Mouse (Mus musculus) v-Abl transformed pro-B cells (cell line): ENCODE results near the gene Fam89b.

Source experiments
- in situ Hi-C, 2 experiments: fragments of 400-800 bp; cut with MboI; formaldehyde crosslinking; loops; one replicate each; pipeline ENCODE4 v1.15.1; 2025; ENCODE audit not compliant: unreplicated experiment in 2 of 2

Fam89b gene

DNA sequence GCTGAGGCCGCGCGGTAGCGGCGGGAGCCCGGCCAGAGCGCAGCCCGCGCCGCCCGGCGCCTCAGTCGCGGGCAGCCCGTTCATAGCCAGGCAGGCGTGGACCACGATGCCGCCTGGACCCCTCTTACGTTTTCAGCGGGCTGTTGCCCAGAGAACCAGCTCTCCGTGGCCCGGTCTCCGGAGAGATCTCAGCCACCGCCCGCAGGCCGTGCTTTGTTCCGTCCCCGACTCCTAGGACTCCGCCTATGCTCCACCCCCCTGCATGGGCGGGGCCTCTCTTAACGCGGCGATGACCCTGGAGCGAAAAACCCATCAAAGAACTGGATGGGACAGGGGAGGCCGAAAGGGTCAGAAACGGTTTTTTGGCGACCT lies at the start of gene Fam89b:
TSS of gene Fam89b (minus strand) at position 210 of the 372 bp plus-strand sequence.
- in situ Hi-C loops = no loop called here

DNA sequence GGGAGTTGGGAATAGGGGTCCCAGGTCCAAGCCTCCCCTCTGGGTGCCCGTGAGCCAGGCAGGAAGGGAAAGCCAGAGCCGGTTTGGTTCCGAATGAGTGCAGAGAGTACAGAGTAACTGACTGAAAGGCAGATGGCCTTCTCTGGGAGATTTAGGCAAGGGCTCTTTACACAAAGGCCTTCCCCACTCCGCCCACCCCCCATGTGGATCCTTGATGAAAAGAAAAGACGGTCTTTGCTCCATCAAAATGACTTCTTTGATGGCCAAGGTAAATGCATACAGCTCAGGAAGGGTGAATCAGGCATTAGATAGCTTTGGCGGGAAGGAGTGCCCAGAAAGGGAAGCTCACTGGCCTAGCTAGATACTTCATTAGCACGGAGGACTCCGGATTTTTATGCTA lies 48.9 kb upstream of the Fam89b start:
- in situ Hi-C loops = loop anchor here in 1 of 2 experiments (10.0 kb wide), 1 partner anchor 74 kb away; the partner anchor contains the start of gene Kcnk7

DNA sequence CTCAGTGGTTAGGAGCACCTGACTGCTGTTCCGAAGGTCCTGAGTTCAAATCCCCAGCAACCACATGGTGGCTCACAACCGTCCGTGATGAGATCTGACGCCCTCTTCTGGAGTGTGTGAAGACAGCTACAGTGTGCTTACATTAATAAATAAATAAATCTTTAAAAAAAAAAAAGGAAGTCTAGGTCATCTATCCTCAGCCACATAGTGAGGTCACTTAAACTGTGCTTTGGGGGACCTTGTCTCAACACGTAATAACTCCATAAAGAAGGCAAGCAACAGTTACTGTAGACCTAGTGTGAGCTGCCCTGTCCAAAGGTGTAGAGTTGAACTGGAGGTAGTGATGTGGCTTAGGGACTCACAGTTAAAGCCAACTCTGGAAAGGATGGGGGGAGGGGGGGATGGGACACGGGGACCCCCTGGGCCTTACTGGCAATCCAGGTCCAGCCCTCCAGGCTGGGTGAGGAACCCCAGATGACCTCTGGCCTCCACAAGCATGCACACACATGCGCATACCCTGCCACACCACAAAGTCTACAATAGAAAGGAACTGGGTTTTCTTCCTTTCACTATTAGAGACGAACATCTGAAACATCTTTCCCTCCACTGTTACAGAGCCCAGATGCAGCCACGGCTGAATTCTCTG lies 48.1 kb upstream of the Fam89b start:
- in situ Hi-C loops = loop anchor here in 1 of 2 experiments (10.0 kb wide), 1 partner anchor 73 kb away; the partner anchor contains the start of gene Kcnk7

DNA sequence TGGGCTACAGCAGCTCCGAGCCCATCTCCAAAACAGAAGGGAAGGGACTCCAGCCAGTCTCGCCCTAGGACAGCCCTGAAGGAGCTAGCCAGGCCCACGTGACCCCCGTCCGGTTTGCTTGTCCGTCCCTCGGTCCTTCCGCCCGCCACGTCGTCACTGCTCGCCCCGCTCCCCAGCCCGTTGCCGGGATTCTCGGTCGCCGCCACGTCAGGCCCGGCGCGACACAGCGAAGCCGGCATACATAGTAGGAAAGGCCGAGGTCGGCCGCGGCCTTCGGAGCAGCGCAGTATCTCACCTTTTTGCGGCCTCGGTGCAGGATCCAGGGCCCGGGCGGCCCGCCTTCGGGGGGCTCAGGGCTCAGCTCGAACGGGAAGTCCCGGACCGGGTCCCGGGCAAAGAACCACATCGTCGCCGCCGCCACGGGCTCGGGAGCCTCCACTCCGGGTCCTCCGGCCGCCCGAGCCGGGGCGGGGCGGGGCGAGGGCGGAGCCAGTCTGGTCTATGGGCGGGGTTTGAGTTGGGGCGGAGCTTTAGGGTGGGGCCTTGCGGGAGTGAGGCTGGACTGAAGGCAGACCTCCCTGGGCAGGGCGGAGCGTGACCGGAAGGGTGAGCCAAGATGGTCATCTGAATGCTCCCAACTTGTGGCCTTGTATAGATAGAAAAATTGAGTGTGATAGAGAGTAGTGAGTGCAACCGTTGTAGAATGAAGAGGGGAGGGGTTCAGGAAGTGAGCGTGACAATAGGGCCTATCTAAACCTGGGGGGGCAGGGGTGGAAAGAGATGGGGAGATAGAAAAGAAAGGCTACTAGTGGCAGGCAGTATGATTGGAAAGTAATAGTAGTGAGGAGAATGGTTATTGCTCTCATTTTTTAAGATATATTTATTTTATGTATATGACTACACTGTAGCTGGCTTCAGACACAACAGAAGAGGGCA lies 41.7 kb upstream of the Fam89b start, which contains the start of gene Scyl1:
TSS of gene Scyl1 (minus strand) at position 495 of the 936 bp plus-strand sequence.
- in situ Hi-C loops = loop anchor here (5.0 to 10.0 kb wide), 2 partner anchors 39 to 66 kb away; partner anchors contain the start of gene Kcnk7 (in 1 of the 2)

GRCm38 (mm10) chr19:5770311-5770710 lies 40.9 kb upstream of the Fam89b start:
- in situ Hi-C loops = loop anchor here (5.0 to 10.0 kb wide), 2 partner anchors 38 to 66 kb away; partner anchors contain the start of gene Kcnk7 (in 1 of the 2)

DNA sequence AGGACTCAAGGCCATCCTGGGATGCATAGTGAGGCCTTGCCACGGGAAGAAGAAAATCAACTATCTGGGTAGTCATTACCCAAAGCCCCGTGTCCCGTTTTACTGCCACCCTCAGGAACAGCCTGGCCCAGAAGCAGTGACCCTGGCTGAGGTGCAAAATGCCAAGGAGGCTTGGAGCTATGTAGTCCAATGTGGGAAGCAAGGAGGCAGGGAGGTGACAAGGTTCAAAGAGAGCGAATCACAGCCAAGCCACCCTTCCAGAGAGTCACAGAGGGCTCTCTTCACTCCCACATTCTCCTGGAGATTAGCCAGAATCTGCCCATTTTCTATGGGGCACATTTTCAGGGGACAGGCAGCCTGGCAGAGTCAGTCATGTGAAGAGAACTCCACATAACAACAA lies 37.8 kb upstream of the Fam89b start:
- in situ Hi-C loops = no loop called here

- in situ Hi-C loops = no loop called here
Measured at GRCm38 (mm10) chr19:5763163-5763562, 33.7 kb upstream of the Fam89b start.

DNA sequence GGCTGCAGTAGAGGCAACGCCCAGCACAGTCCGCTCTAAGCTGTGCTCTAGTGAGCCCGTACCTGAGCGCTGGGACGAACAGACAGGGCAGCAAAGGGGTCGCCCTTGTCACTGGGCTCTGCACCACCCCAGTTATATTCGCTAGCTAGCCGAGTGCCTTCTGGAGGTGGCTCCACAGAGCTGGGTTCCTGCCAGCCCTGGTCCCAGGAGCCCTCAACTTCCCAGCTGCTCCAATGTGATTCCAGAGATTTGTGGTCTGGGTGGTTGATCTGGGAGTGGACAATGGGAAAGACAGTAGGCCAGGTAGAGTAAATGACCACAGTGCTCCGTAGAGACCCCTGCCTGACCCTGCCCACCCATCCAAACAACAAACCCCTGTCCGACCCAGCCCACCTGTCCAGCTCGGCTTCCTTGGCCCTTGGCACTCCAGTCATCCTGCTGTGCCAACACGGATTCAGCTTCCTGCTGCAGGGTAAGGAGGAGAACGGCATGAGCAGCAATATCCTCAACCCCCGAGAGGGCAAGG lies 29.5 kb upstream of the Fam89b start:
- in situ Hi-C loops = no loop called here

DNA sequence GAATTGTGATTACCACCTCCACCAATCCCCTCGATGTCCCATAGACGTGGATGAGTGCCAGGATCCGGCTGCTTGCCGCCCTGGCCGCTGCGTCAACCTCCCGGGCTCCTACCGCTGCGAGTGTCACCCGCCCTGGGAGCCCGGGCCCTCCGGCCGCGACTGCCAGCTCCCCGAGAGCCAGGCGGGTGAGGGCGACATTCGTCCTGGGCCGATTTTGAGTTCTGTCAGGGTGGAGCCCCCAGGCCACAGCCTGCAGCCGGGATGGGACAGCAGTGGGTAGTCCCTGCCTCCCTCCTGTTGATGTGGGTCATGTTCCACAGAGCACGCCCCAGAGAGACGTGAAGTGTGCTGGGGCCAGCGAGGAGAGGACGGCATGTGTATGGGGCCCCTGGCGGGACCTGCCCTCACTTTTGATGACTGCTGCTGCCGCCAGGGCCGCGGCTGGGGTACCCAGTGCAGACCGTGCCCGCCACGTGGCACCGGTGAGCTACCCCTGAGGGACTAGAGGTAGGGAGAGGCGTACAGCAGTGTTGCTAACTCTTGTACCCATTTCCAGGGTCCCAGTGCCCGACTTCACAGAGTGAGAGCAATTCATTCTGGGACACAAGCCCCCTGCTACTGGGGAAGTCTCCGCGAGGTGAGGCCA lies 27.7 kb upstream of the Fam89b start:
- in situ Hi-C loops = no loop called here

GRCm38 (mm10) chr19:5756321-5756985 lies 27.0 kb upstream of the Fam89b start:
- in situ Hi-C loops = no loop called here

DNA sequence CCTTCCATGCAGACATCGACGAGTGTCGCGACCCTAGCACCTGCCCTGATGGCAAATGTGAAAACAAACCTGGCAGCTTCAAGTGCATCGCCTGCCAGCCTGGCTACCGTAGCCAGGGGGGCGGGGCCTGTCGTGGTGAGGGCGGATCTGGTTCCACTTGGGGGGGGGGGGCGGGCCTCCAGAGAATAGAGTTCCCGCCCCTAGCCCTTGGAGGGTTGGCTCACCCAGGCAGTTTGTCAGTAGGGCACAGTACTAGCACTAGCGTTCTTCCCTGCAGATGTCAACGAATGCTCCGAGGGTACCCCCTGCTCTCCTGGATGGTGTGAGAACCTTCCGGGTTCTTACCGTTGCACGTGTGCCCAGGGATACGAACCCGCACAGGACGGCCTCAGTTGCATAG lies 22.3 kb upstream of the Fam89b start:
- in situ Hi-C loops = no loop called here

- in situ Hi-C loops = no loop called here
Measured at GRCm38 (mm10) chr19:5750951-5751350, 21.5 kb upstream of the Fam89b start.

GRCm38 (mm10) chr19:5749476-5749875 lies 20.0 kb upstream of the Fam89b start:
- in situ Hi-C loops = no loop called here

DNA sequence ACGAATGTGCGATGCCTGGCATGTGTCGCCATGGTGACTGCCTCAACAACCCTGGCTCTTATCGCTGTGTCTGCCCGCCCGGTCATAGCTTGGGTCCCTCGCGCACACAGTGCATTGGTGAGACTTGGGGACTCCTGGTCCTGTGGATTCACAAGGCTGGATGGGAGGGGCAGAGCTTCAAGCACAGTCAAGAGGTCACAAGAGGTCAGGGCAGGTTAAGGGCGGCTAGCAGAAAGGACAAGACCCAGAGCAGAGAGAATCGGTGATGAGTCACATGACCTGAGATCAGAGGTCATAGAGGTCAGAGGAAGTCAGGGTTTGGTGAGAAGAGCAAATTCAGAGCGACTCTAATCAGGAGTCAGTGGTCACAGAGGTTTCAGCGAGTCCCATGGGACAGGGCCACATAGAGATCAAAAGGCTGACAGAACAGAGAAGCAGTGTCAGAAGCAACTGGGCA lies 17.5 kb upstream of the Fam89b start:
- in situ Hi-C loops = no loop called here

GRCm38 (mm10) chr19:5745756-5746710 lies 16.6 kb upstream of the Fam89b start:
- in situ Hi-C loops = no loop called here

DNA sequence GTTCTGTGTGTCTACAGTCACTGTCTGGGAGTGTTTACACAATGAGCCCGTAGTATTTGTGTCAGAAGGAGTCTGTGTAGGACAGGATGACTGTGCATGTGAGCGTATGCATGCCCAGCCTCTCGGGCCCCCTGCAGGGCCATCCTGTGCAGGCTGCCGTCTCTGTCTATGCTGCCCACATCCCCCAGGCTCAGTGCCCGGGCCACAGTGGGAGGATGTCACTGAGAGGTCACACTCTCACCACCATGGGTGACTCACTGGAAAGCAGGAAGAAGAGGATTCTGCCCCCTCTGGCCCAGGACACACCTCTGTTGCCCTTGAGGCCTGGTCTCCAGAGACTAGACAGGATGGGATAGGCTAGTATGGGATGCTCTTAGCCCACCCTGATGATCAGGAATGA lies 14.1 kb upstream of the Fam89b start:
- in situ Hi-C loops = no loop called here

GRCm38 (mm10) chr19:5742241-5742641 lies 12.8 kb upstream of the Fam89b start:
- in situ Hi-C loops = no loop called here

DNA sequence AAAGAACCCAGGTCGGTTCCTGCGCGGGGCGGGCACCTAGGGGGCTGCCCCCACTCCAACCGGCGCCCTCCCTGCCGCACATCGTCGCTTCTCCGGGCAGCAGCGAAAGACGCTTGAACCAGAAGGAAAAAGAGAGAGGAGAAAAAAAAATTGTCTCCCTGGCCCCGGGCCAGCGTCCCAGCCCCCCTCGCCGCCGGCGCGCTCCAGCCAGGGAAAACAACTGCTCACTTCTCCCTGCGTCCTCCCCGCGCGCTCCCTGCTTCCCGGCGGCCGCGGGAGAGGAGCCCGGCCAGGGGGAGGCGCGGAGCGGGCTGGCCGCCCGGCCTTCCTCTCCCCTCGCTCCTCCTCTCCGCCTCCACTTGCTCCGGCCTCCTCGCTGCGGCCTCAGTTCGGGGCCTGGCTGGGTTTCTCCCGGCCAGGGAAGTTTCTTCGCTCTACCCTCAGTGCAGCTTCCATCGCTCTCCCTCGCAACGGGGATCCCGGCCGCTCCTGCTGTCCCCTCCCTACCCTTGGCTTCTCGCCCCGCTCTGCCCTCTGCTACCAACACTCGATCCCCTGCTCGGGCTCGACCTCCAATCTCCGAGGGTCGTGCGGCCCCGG lies 12.3 kb upstream of the Fam89b start:
- in situ Hi-C loops = no loop called here
